Mouse (Mus musculus) liver, adult (tissue): Measurements from ENCODE around the gene Lyzl4.

Experiments used
- GATA4 ChIP-seq: IDR thresholded peaks from 2 replicates; pipeline ENCODE4 v1.6.1; 2014; ENCODE audit warnings: mild to moderate bottlenecking, low read length; ENCODE audit not compliant: insufficient replicate concordance

Gene Lyzl4

GRCm38 (mm10) chr9:121666957-121667630 is 25.2 kb upstream of the Lyzl4 start:
- no peak for TF ChIP-seq GATA4

DNA sequence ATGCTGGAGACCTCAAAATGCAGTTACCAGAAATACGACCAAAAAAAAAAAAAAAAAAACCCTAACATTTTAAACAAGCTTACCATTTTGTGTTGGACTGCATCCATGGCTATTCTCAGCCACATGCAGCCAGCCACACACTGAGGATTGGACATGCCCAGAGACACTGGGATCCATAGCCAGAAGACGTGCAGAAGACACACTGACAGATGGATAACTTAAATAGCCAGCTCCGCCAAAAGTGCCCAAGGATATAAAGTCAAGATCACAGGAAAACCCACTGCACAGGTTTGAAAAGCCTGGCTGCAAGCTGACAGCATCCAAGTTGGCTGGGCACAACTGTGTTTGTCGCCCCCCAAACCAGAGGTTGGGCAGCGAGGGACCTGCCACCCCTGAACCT is 22.2 kb upstream of the Lyzl4 start:
- no peak for TF ChIP-seq GATA4

DNA sequence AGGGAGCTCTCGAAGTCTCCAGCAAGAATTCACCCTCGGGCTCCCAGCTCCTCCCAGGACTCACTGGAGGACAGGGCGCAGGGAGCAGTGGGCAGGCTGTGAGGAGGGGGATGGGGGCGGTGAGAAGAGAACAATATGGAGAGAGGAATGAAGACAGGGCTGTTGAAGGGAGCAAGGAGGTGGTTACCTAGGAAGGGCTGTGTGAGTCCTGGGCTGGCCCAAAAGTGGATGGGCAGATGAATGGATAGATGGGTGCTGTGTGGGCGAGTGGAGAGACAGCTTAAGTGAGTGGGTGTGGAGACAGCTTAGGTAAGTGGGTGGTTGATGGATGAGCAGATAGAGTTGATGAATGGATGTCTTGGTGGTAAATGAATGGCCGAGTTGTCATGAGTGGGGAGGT is 21.6 kb upstream of the Lyzl4 start:
- TF ChIP-seq GATA4: no peak

GRCm38 (mm10) chr9:121659791-121660190 is 17.9 kb upstream of the Lyzl4 start:
- TF ChIP-seq GATA4: no peak

GRCm38 (mm10) chr9:121658248-121658647 is 16.4 kb upstream of the Lyzl4 start:
- TF ChIP-seq GATA4: no peak

DNA sequence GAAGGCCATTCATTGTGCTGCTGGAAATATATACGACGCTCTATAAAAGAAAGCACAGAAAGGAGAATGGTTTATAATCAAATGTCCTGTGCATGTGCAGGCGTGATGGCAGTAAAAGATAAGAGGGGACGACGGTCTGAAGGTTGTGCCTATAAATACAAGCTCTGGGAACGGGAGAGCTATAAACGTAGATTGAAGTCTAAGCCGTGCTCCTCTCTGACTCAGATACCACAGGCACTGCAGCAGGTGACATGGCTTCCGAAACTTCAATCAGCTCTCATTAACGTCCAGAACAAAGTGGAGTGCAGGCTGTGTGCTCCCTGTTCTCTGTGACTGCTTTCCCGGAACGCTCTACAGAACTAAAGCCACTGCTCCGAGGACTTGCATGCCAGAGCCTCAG is 15.2 kb upstream of the Lyzl4 start:
- no peak for TF ChIP-seq GATA4

DNA sequence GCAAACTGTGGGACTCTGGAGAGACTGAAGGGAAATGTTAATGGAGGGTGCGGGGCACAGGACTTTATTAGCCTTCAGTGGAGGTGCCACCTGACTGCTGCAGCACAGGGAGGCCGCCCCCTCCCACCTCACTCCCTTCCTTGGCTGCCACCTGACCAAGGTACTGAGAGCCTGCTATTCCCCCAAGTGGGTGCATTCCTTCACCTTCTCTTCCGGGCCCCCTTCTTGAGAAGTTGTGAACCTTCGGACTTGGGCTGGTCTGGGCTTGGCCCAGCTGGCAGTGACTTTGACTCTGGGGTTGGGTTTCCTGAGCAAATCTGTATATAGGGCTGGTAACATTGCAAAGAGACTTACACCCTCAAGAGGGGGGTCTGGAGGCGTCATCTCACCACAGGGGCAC is 14.4 kb upstream of the Lyzl4 start:
- TF ChIP-seq GATA4: no peak

DNA sequence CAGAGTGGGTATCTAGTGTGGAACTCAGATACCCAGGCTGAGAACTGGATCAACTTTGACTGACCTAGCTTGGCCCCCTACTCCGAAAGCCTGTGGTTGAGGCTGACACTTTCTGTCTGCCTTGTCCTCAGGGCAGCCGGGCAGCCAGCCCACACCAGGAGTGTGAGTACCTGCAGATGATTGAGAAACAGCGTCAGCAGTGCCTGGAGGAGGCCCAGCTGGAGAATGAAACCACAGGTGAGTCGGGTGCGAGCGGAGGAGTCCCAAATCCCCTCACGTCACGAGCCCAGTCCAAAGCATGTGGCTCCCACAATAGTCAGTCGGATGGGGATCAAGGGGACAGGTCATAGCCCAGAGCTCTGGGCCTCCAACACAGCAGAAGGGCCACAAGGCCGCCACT is 11.8 kb upstream of the Lyzl4 start:
- TF ChIP-seq GATA4: no peak

DNA sequence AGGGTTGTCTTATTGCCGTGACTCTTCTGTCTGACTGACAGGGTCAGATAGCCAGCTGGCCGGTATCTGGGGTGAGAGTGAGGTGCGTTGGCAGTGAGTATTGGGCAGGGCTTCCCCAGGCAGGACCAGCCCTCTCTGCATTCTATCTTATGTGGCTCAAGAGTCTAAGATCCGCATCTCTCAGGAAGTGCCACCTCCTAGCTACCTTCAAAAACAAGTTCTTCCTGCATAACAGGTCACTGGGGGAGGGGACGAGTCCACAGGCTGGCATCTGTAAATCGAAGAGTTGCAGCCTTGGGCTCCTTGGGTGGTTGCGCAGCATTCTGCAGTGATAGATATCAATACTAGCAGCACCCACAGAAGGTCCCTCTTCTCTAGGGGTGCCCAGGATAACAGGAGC is 5.1 kb upstream of the Lyzl4 start:
- no peak for TF ChIP-seq GATA4

- no peak; the same call in 1 of the 2 replicates for TF ChIP-seq GATA4
Observed at GRCm38 (mm10) chr9:121644855-121645254, 3.0 kb upstream of the Lyzl4 start.

DNA sequence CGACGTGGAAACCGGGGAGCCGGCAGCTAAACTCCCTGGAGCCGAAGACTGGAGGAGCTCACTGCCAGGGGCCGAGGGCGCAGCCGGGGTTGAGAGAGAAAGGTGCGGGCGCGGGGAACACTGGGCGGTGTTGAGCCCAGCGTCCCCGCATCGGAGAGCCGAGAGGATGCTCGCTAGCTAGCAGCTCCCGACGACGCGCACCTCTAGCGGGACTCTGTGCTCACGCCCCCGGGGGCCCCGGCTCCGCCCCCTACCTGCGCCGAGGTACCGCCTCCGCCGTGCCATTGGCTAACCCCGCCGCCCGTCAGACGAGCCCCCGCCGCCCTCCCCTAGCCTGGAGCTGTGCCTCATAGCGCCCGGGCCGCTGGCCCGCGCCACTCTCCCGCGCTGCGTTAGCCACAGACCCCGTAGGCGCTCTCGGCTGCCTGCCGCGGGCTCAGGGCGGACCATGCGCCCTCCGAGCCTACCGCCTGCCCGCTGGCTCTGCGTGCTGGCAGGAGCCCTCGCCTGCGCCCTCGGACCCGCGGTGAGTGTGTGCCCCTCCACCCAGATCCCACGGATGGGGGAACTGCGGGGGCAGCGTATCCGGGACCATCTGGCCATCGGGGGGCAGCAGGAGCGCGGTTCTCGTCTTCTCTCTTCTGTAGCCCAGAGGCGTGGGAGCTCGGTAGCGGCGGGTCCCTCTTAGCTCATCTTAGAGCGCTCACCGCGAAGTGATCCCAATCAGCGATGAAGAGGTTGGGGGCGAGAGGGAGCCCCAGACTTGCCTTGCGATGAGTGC is 695 bp upstream of the Lyzl4 start, which contains the start of gene Vipr1:
Vipr1 (plus strand) TSS at position 316 of the 781 bp plus-strand sequence.
- no peak for TF ChIP-seq GATA4

GRCm38 (mm10) chr9:121641235-121641915 is 521 bp downstream of the Lyzl4 start:
- no peak for TF ChIP-seq GATA4

- TF ChIP-seq GATA4: no peak
Observed at GRCm38 (mm10) chr9:121639790-121640189, 2.1 kb downstream of the Lyzl4 start.

- no peak for TF ChIP-seq GATA4
Observed at GRCm38 (mm10) chr9:121635835-121636576, 5.9 kb downstream of the Lyzl4 start.

GRCm38 (mm10) chr9:121633306-121633705 is 8.6 kb downstream of the Lyzl4 start:
- no peak for TF ChIP-seq GATA4

DNA sequence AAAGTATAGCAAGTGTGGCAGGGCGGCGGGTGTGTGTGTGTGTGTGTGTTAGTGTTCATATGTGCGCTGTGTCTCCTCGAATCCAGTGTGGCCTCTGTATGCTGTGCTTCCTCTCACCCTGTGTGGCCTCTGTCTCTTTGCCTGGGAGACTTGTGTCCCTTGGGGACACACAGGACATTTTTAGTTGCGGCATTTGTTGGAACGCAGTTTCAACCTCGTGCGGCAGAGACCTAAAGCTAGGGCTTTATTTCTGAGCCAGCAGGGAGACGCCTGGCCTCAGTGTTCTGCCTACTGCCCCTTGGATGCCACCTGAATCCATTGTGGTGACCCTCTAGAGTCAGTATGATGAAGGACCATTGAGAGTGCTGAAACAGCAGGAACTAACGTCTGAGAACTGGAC is 9.0 kb downstream of the Lyzl4 start:
- TF ChIP-seq GATA4: no peak

DNA sequence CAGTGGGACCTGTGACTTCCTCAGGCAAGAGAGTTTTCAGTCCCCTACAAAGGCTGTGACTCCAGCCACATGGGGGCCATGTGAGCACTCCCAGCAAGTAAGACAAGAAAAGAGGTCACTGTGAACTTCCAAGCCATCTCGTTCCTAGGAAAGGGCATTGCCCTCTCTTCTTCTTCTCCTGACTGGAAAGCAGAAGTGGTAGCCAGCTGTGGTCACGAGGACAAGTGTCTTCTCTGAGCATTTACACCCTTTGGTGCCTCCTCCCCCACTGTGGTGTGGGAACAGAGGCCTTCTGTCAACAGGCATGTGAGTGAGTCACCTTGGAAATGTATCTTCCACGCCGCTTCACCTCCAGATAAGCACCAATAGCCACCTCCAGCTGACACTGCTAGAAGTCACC is 9.9 kb downstream of the Lyzl4 start:
- no peak for TF ChIP-seq GATA4
